Mouse (Mus musculus) CD4-positive, CD25-positive, alpha-beta regulatory T cell, adult 2 months (primary cell): Measurements from ENCODE around the gene Atp5l.

Experiments used
- DNase-seq: peaks from one replicate; pipeline ENCODE4 v3.0.0-alpha.2; 2012; ENCODE audit warnings: low read depth, low spot score

The Atp5l gene

DNA sequence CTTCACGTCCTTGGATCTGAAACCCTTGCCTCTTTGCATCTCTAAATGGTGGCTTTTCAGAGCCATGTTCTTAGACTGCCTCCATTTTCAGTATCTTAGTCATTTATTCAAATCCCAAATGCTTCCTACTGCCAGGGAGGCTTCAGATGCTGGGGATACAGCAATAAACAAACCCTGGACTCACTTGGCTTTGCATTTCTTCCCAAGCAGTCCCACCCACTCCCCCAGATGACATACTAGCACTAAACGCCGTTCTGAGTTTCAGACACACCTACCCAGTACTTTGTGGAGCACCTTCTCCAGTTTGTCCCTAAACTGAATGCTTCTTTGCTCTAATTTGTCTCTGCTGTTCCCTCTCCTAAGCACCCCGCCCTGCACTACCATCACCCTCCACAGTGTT, 23.5 kb downstream of the Atp5l start:
- no peak for DNase-seq

DNA sequence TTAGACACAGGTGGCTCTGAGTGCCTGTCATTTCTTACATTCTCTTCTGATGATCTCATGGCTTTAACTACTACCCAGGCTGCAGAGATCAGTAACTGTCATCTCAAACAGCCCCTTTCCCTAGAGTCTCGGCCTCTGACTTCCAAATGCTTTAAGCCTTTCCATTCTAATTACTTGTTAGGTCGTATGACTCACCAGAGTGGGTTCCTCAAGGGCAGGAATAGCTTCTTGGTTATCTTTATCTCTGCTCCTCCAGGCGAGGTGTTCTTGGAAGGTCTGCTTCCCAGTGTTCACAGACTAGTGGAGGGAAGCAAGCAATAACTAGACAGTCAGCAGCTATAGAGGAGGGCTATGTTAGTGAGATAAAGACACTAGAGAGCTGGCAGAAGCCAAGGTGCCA, 27.9 kb downstream of the Atp5l start:
- DNase-seq: no peak

DNA sequence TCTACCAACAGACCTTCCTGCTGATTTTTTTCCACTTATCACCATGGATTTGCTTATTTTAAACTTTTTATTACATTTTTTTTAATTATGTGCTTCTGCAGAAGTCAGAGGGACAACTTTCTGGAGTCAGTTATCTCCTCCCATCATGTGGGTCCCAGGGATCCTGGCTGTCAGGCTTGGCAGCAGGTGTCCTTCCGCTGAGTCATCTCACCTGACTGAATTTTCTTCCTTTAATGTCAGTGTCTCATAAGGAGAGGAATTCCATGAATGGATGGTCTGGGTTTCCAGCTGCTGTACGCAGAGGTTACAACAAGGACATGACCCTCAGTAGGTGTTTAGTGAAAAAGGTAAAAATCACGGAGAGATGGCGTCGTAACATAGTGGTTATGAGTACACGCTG, 29.3 kb downstream of the Atp5l start:
- DNase-seq: no peak

DNA sequence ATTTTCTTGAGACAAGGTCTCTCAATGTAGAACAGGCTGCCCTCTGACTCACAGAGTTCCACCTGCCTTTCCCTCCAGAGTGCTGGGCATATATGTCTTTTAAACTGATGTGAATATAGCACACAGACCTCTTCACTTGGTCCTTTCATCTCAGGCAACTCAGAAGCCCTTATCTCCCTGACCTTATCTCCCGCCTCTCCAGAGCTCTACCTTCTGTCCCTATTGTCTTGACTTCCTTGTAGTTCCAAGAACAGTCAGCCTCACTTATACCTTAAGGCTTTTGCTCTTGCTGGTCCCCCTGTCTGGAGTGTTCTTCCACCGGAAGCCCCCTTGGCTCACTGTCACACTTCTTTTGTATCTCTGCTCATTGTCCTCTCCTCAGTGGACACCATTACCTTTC, 30.4 kb downstream of the Atp5l start:
- no peak for DNase-seq

DNA sequence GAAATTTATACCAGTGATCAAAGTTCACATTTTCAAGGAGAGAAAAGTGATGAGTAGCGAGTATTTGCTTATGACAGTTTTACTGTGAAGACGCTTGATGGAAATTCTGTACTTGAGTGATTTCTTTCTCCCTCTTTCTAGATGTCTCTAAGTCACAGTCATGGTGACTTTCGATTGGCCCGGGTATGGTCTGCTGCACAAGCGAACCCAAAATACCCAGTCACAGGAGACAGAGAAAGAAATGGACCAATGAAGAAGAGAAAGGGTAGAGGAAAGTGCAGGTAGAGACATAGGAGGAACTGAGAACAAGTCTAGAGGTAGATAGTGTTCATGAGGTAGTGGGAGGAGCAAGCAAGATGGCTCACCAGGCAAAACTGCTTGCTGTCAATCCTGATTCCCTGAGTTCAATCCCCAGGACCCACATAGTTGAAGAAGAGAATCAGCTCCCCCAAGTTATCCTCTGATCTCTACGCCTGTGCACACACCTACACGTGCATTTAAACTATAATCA, 32.4 kb downstream of the Atp5l start:
- no peak for DNase-seq

DNA sequence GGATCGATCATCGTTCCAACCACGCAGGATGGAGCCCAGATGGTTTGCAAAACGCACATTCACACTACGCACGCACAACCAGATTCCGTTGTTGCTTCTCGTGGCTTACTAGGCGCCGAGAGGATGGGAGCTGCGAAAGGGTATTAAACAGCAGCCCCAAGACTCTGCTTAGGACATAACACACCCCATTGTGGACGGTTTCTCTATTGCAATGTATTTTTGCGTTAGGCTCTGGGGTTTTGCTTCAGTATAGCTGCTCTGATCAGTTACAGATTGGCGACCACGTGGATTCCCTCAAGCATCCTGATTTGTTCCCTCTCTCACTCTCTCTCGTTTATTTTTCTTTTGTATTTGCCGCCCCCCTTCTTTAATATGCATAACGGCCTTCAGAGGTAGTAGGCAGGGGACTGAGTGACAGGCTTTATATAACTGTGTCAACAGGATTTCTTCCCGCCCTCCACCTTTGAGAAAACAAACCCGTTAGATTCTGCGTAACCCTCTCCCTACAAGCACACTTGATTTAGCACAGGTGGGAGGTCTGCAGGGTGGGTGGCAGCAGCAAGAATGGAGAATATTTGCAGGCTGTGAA, 37.5 kb downstream of the Atp5l start:
- peak; percentile 66 for DNase-seq

DNA sequence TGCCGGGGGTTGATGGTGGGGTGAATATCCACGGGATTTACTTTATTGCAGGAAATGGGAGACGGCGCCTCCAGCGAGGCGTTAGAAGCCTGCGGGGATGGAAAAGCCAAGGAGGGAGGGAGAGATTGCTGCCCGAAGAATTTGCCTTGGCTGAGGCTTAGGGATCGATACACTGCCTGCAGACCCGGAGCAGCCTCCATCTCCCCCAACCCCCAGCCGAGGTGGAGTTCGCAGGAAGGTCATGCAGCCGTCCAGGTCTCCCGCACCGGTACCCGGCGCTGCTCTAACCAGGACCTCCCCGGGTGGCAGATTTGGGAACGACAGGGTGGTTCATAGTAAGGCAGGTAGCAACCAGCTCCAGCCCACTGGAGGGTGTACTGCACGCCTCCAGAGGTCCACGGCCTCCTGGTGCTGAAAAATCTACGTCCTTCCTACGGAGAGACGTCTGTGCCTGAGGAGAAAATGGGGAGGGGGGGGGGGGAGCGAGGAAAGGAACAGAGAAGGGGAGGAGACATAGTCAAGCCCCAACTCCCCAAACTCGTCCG, 38.0 kb downstream of the Atp5l start:
- DNase-seq: peak; percentile 81

DNA sequence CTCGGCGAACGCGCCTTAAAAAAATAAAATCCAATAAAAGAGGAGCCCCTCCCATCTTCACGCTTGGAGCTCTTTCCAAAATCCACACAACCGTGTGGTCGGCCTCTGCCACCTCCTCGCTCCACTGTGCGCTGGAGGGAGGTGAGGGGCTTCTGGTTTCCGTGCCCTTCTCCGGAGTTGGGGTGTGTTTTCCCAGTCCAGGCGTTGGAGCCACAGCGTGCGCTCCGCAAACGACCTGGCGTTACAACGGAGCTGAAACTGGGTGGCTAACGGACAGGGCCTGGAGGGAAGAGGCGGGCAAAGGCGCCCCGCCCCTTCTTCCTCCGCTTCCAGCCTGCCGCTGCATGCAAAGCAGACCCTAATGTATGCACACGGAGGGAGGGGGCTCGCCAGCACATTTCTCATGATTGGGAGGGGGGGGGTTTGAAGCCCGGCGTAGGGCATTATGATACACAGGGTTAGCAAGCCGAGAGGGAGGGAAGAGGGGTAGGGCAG, 38.6 kb downstream of the Atp5l start:
- DNase-seq: peak; percentile 67

DNA sequence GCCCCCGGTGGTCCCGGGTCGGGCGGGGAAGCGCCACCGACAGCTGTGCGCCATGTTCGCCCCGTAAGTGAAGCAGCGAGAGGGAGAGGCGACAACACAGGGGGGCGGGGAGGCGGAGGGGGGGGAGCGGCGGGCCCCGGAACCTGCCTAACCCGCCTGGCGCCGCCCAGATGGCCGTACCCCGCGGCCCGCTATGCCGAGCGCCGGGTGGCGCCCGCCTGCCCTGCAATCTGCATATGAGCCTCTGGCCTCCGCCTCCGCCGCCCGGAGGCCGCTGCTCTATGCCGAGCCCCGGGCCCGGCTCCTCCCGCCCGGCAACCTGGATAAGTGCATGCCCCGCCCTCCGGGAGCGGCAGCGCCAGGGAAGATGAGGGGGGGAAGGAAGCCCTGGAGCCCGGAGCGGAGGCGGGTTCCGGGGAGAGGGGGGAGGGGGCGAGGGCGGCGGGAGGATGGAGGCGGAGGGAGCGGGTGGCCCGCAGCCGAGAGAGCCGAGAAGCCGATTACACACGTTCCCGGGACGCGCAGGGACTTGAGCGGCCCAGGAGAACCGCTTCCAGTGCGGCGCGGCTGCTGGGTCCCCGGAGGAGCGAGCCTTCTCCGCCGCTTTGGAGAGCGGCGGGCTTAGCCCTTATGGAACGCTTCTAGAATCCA, 39.2 kb downstream of the Atp5l start, which contains the start of gene Kmt2a:
Gene Kmt2a (minus strand): TSS at position 76 of the 651 bp plus-strand sequence.
- peak; percentile 97 for DNase-seq

DNA sequence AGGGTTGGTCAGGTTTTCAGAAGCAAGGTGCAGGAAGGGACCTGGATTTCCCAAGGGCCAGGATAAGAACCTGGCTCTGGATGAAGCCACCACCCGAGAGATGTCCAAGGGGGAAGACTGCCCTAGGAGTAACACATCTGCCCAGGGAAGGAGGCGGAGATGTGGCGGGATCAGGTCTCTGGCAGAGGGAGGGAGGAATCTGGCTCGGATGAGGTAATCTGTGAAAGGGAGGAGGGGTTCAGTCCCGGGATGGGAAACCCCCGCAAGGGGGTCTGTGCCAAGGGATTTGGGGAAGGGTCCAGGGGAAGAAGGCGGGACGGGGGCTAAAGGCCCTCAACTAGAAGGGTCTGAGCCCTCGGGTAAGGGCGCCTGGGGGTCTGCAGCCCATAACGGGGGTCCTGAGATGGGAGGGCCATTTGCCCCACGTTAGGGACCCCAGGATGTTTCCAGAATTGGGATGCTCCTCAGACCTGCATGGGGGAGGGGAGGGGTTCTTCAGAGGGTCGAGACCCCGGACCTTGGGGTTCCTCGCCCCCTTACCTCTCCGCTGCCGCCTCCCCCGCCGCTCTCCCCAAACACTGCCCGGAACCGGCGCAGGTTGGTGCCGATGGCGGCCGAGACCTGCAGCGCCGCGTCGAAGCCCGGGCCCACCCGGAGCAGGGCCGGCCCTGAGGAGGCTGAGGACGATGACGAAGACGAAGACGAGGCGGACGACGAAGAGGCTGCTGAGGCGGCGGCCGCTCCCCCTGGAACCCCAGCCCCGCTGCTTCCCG, 40.0 kb downstream of the Atp5l start:
- DNase-seq: peak; percentile 41

DNA sequence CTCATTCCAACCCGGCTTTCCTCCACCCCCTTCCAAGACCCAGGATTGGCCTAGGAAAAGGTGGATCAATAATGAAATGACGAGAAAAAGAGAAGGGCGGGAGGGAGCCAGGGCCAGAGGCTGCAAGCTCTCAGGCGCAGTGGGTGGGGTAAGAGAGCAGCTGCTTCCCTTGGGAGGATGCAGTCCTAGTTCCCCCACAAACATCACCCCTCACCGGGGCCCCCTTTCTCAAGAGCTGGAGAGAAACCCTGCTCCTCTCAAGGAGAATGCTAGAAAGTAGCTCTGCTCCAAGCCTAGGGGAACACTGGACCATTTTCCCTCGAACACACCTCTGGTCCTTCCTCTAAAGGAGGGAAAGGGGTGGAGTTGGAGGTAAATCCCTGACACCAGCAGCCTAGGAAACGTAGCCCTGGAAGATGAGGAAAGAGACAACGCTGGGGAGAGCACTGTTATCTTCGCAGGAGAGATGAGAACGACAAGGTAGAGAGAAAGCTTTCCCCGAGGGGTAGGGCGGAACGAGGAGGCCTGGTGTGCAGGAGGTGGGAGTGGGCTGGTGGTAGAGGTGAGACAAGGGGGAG, 40.8 kb downstream of the Atp5l start:
- peak; percentile 17 for DNase-seq

DNA sequence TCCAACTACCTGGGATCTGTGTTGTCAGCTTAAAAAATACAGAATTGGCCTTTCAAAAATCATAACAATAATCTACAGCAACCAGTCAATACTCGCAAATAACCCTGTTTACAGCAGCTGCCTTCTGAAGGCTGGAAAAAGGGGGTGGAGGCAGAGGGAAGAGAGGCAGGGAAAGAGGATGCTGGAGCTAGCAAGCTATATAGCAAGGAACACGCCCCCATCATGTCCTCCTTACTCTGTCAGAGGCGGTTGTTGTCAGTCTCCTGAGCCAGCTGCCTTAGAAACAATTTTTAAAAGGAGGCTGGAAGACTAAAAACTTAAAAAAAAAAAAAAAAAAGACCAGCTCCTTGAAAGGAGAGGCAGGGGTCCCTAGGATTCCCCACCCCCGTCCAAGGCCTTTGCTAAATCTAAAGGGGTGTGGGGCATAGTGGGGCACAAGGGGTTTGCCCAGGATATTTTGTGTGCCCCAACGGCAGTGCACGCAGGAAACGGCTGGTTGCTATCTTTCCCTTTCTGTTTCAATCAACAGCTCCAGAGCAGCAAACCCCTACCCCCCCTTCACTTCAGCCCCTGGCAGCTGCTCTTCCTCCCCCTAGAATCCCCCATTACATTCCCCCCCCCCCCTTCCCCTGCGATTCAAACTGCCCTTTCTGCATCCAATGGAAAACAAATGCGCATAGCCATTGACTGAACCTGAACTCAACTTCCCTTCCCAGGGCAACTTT, 41.6 kb downstream of the Atp5l start:
- peak; percentile 69 for DNase-seq

DNA sequence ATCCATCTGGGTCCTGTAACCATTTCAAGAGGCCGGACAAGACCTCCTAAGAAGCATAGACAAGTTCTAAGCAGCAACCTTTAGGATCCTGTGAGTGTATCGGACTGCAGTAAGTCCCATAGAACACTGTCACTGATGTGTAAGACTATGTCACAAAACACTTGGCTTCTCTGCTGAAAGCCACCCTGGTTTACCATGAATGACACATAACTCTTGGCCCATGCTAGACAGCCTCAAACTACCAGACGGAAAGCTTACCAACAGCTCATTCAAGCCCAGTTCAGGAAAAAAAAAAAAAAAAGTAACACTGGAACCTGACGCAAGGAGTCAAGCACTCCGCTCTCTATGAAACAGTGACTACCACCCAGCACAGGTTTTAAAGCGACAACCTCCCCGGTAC, 42.9 kb downstream of the Atp5l start:
- DNase-seq: no peak

DNA sequence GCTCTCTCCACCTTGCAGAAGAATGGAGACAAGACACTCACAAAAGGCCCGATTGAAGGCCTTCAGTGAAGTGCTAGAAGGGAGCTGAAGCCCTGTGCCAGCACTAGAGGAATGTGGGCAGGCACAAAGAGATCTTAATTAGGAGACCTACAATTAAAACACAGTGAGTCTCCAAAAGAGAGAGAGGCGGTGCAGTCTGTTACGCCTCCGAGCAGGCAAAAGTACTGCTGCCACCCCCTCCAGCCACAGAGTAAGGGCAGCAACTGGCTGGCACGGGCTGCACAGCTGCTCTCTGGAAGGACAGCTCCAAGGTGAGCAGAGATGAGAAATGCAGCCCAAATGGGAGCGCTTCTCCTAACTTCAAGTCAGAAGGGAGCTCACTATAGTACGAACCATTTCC, 45.1 kb downstream of the Atp5l start:
- DNase-seq: no peak

DNA sequence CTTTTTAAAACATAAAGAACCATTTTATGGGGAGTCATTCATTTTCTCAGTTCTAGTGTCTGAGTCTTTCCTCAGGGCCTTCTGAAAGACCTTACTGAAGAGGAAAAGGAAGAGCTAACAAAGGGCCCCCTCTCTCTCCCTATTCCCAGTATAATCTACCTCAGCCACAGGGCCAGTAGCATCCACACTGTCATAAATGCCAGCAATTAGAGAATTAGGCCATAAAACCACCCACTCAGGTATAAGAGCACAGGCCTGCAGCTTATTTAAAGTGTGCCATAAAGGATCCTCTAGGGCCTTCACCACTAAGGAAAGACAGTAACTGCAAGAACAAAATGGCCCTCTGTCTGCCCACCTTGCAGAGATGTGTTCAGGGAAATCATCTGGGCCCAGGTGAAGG, 46.3 kb downstream of the Atp5l start:
- DNase-seq: no peak

DNA sequence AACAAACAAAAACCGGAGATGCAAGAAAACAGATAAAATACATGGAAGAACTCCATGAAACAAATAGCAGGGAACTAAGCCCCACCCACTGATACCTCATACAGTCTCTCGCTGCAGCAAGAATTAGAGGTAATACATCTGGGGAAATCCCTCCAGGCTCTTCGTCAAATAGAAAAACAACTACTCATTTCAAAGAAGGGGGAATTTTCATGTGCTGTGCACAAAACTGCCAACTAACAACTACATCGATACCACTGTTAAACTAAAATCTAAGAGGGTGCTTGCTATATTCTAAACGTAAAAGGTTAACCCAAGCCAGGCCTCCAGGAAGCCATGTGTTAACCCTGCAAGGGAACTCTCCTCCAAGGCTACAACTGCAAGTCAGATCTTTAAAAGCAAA, 46.9 kb downstream of the Atp5l start:
- peak; percentile 71 for DNase-seq

DNA sequence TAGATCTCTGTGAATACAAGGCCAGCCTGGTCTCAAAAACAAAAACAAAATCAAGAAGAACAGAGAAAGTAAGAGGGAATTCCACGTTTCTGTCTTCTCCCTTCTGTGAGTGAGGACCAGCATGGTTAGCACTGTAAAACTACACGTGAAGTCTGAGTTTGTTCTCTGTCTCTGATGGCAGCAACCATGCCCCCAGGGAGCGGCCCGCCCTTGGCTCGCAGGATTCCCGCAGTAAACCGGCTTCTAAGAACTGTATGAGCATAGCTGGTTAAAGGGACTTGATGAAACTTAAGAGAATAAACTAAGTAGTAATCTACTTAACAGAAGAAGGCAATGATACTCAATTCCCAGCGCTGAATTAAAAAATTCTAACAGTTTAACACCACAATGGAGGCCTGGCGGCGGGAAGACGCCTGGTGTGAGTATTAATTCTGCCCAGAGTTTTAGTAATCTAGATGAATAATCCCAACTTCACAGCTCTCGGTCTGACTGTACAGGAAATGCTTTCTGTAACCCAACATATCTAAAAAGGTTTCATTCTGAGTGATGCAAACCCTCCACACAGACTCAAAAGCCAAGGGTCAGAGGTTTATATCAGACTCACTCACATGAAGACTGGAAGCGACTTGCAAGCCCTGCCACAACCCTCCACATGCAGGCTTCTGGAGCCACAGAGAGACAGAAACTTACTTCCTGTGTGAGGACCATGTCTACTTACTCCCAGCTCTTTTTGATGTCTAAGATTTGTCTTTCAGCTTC, 52.0 kb downstream of the Atp5l start:
- DNase-seq: peak; percentile 53

DNA sequence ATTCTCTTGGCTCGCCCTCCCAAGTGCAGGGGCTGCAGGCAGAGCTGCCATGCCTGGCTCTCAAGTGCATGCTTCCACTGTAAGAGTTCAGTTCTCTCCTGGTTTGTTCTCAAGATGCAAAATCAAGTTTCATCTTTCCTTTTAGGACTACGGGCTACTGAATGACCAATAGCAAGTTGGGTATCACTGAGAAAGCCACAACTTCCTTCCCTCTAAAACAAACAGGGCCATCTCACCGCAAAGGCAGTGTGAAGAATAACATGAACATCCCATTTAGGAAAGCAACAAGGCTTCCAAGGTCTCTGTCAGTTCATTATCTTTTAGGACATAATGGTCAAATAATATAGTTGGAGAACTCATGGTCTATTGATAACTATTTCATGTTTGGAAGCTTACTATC, 52.9 kb downstream of the Atp5l start:
- DNase-seq: no peak

DNA sequence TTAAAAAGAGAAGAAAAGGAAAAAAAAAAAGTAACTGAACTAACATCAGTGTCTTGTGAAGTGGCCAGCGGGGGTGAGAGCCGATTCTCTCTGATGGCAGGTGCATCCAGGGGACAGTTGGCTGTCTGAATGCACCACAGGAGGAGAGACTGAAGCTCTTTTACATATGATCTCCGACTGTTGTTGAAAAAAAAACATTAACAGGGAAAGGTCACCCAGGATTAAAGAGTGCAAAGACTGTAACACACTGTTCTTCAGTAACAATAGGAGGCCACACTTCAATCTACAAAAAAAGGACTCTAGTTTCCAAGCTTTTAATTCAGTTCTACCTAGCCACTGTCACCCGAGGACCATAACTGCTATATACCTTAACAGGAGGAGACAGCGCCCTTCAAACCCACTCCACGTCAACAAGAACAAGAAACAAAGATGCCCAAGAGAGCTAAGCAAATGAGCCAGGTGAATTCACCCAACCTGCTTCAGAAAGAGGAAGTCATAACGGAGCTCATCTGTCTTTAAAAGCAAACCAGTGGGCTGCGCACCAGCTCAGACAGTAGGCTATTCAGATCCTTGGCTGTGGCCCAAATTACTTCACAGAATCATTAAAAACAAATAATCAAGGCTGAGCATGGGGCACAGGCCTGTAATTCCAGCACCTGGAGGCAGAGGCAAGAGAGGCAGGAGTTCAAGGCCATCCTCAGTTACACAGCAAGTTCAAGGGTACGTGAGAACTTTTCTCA, 53.9 kb downstream of the Atp5l start:
- no peak for DNase-seq
